ENCODE assay signal across 10 mouse cellular contexts in genomic region chr10:86303495-86303876, GRCm38 (mm10). TPM values are rescaled to one million over a fixed set of nuclear protein-coding genes. Genes with fewer than 3 reads are reported as not detected.
A peak's percentile ranks its signal among the peaks of the same experiment; 100 is the strongest.
DNase-seq lines count a peak whose midpoint lies in the region; ATAC-seq and TF ChIP-seq lines count a peak whose summit lies in the region.
"Had no signal": no experiment of that assay in that cellular context is flagged by ENCODE, and none has a peak within 500 bp of the region (broad histone marks: within the 10 kb centered on the region; RNA-seq: fewer than 3 reads in every experiment).

No protein-coding gene starts in this region.

- peak overlapping the region; percentile 91 for H3K9ac ChIP-seq in heart, embryonic 13.5 days
- H3K9ac ChIP-seq in midbrain, embryonic 16.5 days (ENCODE audit: low read depth, low read length), result no peak overlapping the region
- H3K9ac ChIP-seq in midbrain, embryonic 11.5 days (ENCODE audit: low read length), result no peak overlapping the region
- peak overlapping the region; percentile 53; the same call in 1 of the 2 replicates for H3K9ac ChIP-seq in hindbrain, postnatal 0 days (replicated peaks; ENCODE audit: low read length)
- no peak overlapping the region for H3K9ac ChIP-seq in stomach, embryonic 15.5 days

- DNase-seq in heart, adult 8-10 months (ENCODE audit: low spot score), result no peak
- DNase-seq in midbrain, embryonic 11.5 days (ENCODE audit: low spot score, missing footprints), result no peak
- no peak for DNase-seq in hindbrain, postnatal 0 days (ENCODE audit: low spot score)
- no peak for DNase-seq in Muller cell, postnatal 12 days (ENCODE audit: inconsistent ontology term)

- H3K4me3 ChIP-seq in heart, embryonic 13.5 days, result peak overlapping the region; percentile 86
- H3K4me3 ChIP-seq in midbrain, embryonic 16.5 days (ENCODE audit: low read depth, low read length), result no peak overlapping the region
- no peak overlapping the region for H3K4me3 ChIP-seq in midbrain, embryonic 11.5 days (ENCODE audit: low read depth, low read length)
- peak overlapping the region; percentile 60; the same call in 1 of the 2 replicates for H3K4me3 ChIP-seq in hindbrain, postnatal 0 days (ENCODE audit: low read length)
- H3K4me3 ChIP-seq in stomach, embryonic 15.5 days (replicated peaks), result no peak overlapping the region
- H3K4me3 ChIP-seq: liver, embryonic 13.5 days had no signal

- H3K4me1 ChIP-seq in heart, embryonic 13.5 days, result peaks cover 45% of the 10 kb centered on the region
- peaks cover 18% of the 10 kb centered on the region for H3K4me1 ChIP-seq in midbrain, embryonic 16.5 days (ENCODE audit: control insufficient read depth, insufficient read depth, low read length)
- H3K4me1 ChIP-seq in midbrain, embryonic 11.5 days (ENCODE audit: control insufficient read depth, insufficient read depth, low read length), result peaks cover 12% of the 10 kb centered on the region
- peaks cover 21% of the 10 kb centered on the region for H3K4me1 ChIP-seq in hindbrain, postnatal 0 days (ENCODE audit: insufficient read depth, low read length)
- peaks cover 36% of the 10 kb centered on the region for H3K4me1 ChIP-seq in stomach, embryonic 15.5 days

- no peaks in the 10 kb centered on the region for H3K9me3 ChIP-seq in heart, embryonic 13.5 days
- H3K9me3 ChIP-seq in midbrain, embryonic 16.5 days (replicated peaks; ENCODE audit: control insufficient read depth, low read length, poor library complexity, severe bottlenecking), result no peaks in the 10 kb centered on the region
- no peaks in the 10 kb centered on the region for H3K9me3 ChIP-seq in midbrain, embryonic 11.5 days (ENCODE audit: control insufficient read depth, low read length)
- H3K9me3 ChIP-seq in hindbrain, postnatal 0 days (ENCODE audit: low read length), result no peaks in the 10 kb centered on the region
- H3K9me3 ChIP-seq in stomach, embryonic 15.5 days, result no peaks in the 10 kb centered on the region
- H3K9me3 ChIP-seq: liver, embryonic 13.5 days had no signal

- no peaks in the 10 kb centered on the region; the same call in 1 of the 2 replicates for H3K27me3 ChIP-seq in heart, embryonic 13.5 days (replicated peaks)
- H3K27me3 ChIP-seq in midbrain, embryonic 16.5 days (ENCODE audit: control insufficient read depth, insufficient read depth, low read depth, low read length), result no peaks in the 10 kb centered on the region; the same call in 1 of the 2 replicates
- no peaks in the 10 kb centered on the region; the same call in 1 of the 2 replicates for H3K27me3 ChIP-seq in midbrain, embryonic 11.5 days (ENCODE audit: control insufficient read depth, insufficient read depth, low read length)
- H3K27me3 ChIP-seq in hindbrain, postnatal 0 days (ENCODE audit: insufficient read depth, low read length), result no peaks in the 10 kb centered on the region
- H3K27me3 ChIP-seq in stomach, embryonic 15.5 days (replicated peaks), result no peaks in the 10 kb centered on the region

- H3K27ac ChIP-seq in heart, embryonic 13.5 days (replicated peaks), result peak overlapping the region; percentile 65
- peak overlapping the region; percentile 65; the same call in 1 of the 2 replicates for H3K27ac ChIP-seq in midbrain, embryonic 16.5 days (ENCODE audit: low read length)
- H3K27ac ChIP-seq in midbrain, embryonic 11.5 days (ENCODE audit: low read depth, low read length), result no peak overlapping the region
- H3K27ac ChIP-seq in hindbrain, postnatal 0 days, result peak overlapping the region; percentile 64
- H3K27ac ChIP-seq in stomach, embryonic 15.5 days, result no peak overlapping the region
- H3K27ac ChIP-seq: liver, embryonic 13.5 days had no signal

- WGBS in heart, embryonic 13.5 days, result 50% methylated on average over 2 of the region's 2 CpGs
- WGBS in midbrain, embryonic 16.5 days, result 56% methylated on average over 2 of the region's 2 CpGs
- WGBS in midbrain, embryonic 11.5 days, result 64% methylated on average over 2 of the region's 2 CpGs
- 46% methylated on average over 2 of the region's 2 CpGs for WGBS in hindbrain, postnatal 0 days
- 66% methylated on average over 2 of the region's 2 CpGs for WGBS in stomach, embryonic 15.5 days

- peaks cover 43% of the 10 kb centered on the region for H3K36me3 ChIP-seq in heart, embryonic 13.5 days
- H3K36me3 ChIP-seq in midbrain, embryonic 16.5 days (ENCODE audit: control insufficient read depth, insufficient read depth, low read length), result no peaks in the 10 kb centered on the region
- no peaks in the 10 kb centered on the region for H3K36me3 ChIP-seq in midbrain, embryonic 11.5 days (ENCODE audit: control insufficient read depth, insufficient read depth, low read length)
- H3K36me3 ChIP-seq in hindbrain, postnatal 0 days (ENCODE audit: insufficient read depth, low read length), result no peaks in the 10 kb centered on the region
- H3K36me3 ChIP-seq in stomach, embryonic 15.5 days, result 0 out of 2 replicates have a peak, but pooled peaks cover 2% of the 10 kb centered on the region
- H3K36me3 ChIP-seq: liver, embryonic 13.5 days had no signal

- ATAC-seq in heart, embryonic 13.5 days (ENCODE audit: extremely low read depth, insufficient number of reproducible peaks, low FRiP score, low TSS enrichment), result no peak
- ATAC-seq in midbrain, embryonic 16.5 days, result no peak
- no peak for ATAC-seq in midbrain, embryonic 11.5 days (ENCODE audit: low FRiP score)
- no peak for ATAC-seq in hindbrain, postnatal 0 days
- ATAC-seq in stomach, embryonic 15.5 days (ENCODE audit: insufficient read depth, low FRiP score, low read depth), result no peak
- ATAC-seq in erythroid progenitor cell, adult 5-6 weeks (replicated peaks; ENCODE audit: low FRiP score, poor library complexity, severe bottlenecking), result no peak
- ATAC-seq: activated CD4-positive, CD25-positive, alpha-beta regulatory T cell, adult 4 months had no signal

- no peak for TF ChIP-seq CTCF in hindbrain, postnatal 0 days (IDR thresholded peaks at IDR 0.05; ENCODE audit: low read depth)

- peak overlapping the region; percentile 93 for H3K4me2 ChIP-seq in heart, embryonic 13.5 days
- H3K4me2 ChIP-seq in midbrain, embryonic 16.5 days (ENCODE audit: low read length), result peak overlapping the region; percentile 94
- H3K4me2 ChIP-seq in midbrain, embryonic 11.5 days, result no peak overlapping the region
- peak overlapping the region; percentile 67 for H3K4me2 ChIP-seq in hindbrain, postnatal 0 days (ENCODE audit: low read depth, low read length)
- peak overlapping the region; percentile 95 for H3K4me2 ChIP-seq in stomach, embryonic 15.5 days

RNA-seq across cellular contexts. Expression of gene Timp3, which starts 3.3 kb away (rescaled TPM):
- 65.6 and 69.3 TPM in 2 replicates for polyA plus RNA-seq in heart, embryonic 13.5 days (2015; fragmentation: Nextera tagmentation; extraction: Ambion mirVana)
- total RNA-seq in heart, adult 8-10 months (2022), result 100 to 1,000 TPM; 157 to 180 (median 176) TPM
- polyA plus RNA-seq in midbrain, embryonic 16.5 days (2015; fragmentation: Nextera tagmentation; extraction: Ambion mirVana), result 30.9 and 37.4 TPM in 2 replicates
- 20.2 and 20.7 TPM in 2 replicates for polyA plus RNA-seq in midbrain, embryonic 11.5 days (2014; fragmentation: Nextera tagmentation; extraction: Ambion mirVana)
- total RNA-seq in hindbrain, postnatal 0 days (2014; rRNA removed), result 141 and 162 TPM in 2 replicates
- 59.7 and 60.0 TPM in 2 replicates for polyA plus RNA-seq in hindbrain, postnatal 0 days (2015; fragmentation: Nextera tagmentation; extraction: Ambion mirVana)
- 63.5 and 66.0 TPM in 2 replicates for polyA plus RNA-seq in stomach, embryonic 15.5 days (2015; fragmentation: Nextera tagmentation; extraction: Ambion mirVana)
- total RNA-seq in erythroid progenitor cell, adult 5-6 weeks (2015; ENCODE audit: low replicate concordance), result 0.72 TPM in 1 of 2 replicates, not detected in the other
- 0.64 TPM in 1 of 2 replicates, not detected in the other for total RNA-seq in erythroid progenitor cell, adult 5-6 weeks (2017; ENCODE audit: low replicate concordance)
- polyA plus RNA-seq: activated CD4-positive, CD25-positive, alpha-beta regulatory T cell, adult 4 months had no signal

Comparison
In these comparisons a context has a peak if more than half of its experiments do, and no peak if none do; other contexts are left out.
1. H3K27ac ChIP-seq: peak in heart, embryonic 13.5 days (single experiment), midbrain, embryonic 16.5 days (single experiment) and hindbrain, postnatal 0 days (single experiment); none in midbrain, embryonic 11.5 days (single experiment) and stomach, embryonic 15.5 days (single experiment).
2. H3K4me3 ChIP-seq: peak in heart, embryonic 13.5 days (single experiment) and hindbrain, postnatal 0 days (single experiment); none in midbrain, embryonic 16.5 days (single experiment), midbrain, embryonic 11.5 days (single experiment) and stomach, embryonic 15.5 days (single experiment).
3. H3K9ac ChIP-seq: peak in heart, embryonic 13.5 days (single experiment) and hindbrain, postnatal 0 days (single experiment); none in midbrain, embryonic 16.5 days (single experiment), midbrain, embryonic 11.5 days (single experiment) and stomach, embryonic 15.5 days (single experiment).